Mouse (Mus musculus) small intestine, adult 2 months (tissue): ENCODE data around the gene Atraid.

Source experiments
- CTCF ChIP-seq: fragments of 200-500 bp; IDR thresholded peaks from 2 replicates; pipeline ENCODE4 v1.5.1; 2012; ENCODE audit warnings: low read depth, mild to moderate bottlenecking, control low read depth, inconsistent platforms, low read length, moderate library complexity, mixed read lengths; ENCODE audit not compliant: insufficient replicate concordance, insufficient read length; ENCODE audit errors: extremely low read depth
- POLR2A ChIP-seq: fragments of 200-500 bp; IDR thresholded peaks from 2 replicates; pipeline ENCODE4 v1.6.1; 2012; ENCODE audit warnings: low read depth, mild to moderate bottlenecking, control low read depth, inconsistent platforms, low read length, moderate library complexity

DNA sequence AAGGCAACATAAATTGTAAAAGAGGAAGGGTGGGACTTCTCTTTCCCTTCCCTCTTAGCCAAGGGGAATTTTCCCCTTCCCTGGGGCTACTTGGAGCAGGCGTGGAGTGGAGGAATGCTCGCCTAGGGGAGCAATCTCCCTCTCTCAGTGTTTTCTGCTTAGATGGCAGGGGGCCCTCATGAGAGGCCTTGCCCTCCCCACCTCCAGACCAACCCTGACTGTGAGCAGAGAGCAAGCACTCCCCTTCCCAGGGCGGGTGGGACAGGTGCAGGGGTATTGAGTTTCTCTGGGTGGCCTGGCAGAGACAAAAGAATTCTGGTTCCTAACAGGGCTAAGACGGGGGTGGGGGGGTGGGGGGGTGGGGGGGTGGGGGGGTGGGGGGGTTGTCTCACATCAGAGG is 24.9 kb upstream of the Atraid start:
- TF ChIP-seq POLR2A: no peak
- no peak for TF ChIP-seq CTCF
